Mouse (Mus musculus) thymus, adult 2 months (tissue): Measurements from ENCODE around the gene Gorasp1.

ENCODE experiments used
- CTCF ChIP-seq: fragments of 200-500 bp; IDR thresholded peaks from 2 replicates; pipeline ENCODE4 v1.5.1; 2012; ENCODE audit warnings: mild to moderate bottlenecking, control low read depth, low read length, moderate library complexity, borderline replicate concordance; ENCODE audit not compliant: control insufficient read depth, poor library complexity, insufficient read depth; ENCODE audit errors: extremely low read depth
- POLR2A ChIP-seq: fragments of 200-500 bp; IDR thresholded peaks from 2 replicates; pipeline ENCODE4 v1.6.1; 2012; ENCODE audit warnings: mild to moderate bottlenecking, low read length, control low read depth, moderate library complexity; ENCODE audit not compliant: control insufficient read depth, poor library complexity, insufficient read depth; ENCODE audit errors: extremely low read depth

DNA sequence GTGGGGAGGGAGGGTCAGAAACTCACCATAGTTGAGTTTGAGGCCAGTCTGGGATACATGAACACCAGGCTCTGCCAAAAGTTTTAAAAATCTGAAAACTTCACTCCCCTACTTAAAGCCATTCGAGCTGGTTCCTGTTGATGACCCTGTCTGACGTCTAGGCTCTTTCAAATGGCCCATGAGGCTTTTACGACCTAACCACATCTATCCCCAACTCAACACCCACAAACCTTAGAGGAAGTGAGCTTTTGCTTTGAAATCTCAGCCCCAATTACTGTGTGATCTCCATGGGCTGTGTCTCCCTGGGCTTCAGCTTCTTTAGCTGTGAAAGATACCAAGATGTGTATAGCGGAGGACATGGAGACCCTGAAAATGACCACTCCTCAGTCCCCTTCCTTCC, 1.1 kb upstream of the Gorasp1 start:
- TF ChIP-seq CTCF (no peak), POLR2A (no peak)
